Mouse (Mus musculus) large intestine, adult 2 months (tissue): Measurements from ENCODE around the gene Grik3. TPM values are rescaled to one million over a fixed set of nuclear protein-coding genes. Genes with fewer than 3 reads are reported as not detected.

Experiments used
- DNase-seq: peaks from one replicate; pipeline ENCODE4 v3.0.0-alpha.2; 2012; ENCODE audit warnings: low read depth, low spot score
- WGBS: fragments of 180-500 bp; shearing (Covaris S2); methylation state at CpG from one replicate; pipeline ENCODE4 v1.1.7; 2018; 5-methylcytosine and 5-hydroxymethylcytosine counted together
- polyA plus RNA-seq: library from polyadenylated mRNA; depleted of rRNA; stranded (reverse); fragments of >200 nt; gene quantifications from 2 replicates; pipeline ENCODE4 v1.2.3, GENCODE M21; 2012

Gene Grik3
- polyA plus RNA-seq, 1 experiment = 0.17 TPM

DNA sequence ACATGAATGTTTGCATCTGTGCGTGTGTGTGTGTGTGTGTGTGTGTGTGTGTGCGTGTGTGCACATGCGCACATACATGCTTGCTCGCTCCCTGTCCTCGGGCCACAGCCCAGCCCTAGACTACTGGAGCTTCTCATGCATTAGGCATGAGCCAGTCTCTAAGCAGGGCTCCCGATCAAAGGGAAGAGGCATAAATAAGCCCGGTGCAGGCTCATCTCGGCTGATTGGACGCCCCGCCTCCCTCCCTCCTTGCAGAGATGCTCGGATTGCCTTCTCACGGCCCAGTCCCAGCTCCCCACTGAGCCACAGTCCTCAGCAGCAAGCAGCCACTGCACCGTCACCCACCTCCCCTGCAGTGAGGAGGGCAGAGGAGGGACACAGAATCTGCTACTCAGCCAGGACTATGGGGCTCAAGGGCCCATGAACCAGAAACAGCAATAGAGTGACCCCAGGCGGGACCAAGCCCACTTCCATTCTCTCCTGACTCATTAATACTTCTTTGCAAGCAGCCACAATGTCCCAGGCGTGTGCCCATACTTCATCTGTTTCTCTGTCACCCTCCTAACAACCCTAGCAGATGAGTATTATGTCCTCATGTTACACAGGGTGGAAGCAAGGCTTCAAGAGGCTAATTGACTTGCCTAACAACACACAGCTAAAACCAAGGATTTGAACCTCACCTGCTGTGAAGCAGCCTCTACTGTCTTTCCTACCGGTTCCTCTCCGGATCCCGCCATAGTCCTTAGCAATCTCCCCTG is 205.9 kb downstream of the Grik3 start:
- DNase-seq = no peak
- 27% methylated on average over 18 of the region's 18 CpGs for WGBS

DNA sequence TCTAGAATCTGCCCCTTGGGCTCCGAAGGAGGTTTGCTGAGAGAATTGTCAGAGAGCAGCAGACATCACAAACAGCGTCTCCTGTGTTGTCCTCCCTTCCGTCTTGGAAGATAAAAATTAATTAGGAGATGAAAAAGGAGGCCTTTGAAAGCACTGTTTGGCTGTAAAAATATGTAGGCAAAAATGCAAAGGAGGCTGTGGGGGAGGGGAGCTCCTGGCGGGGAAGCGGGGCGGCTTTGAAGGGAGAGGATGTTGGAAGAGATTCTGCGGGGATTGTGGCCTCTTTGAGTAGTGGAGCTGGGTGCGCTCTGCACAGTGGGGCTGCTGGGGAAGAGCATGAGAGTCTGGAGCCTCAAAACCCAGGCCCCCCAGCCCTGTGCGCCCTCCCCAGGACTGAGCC is 207.1 kb downstream of the Grik3 start:
- WGBS = 40% methylated on average over 9 of the region's 9 CpGs
- DNase-seq = no peak

DNA sequence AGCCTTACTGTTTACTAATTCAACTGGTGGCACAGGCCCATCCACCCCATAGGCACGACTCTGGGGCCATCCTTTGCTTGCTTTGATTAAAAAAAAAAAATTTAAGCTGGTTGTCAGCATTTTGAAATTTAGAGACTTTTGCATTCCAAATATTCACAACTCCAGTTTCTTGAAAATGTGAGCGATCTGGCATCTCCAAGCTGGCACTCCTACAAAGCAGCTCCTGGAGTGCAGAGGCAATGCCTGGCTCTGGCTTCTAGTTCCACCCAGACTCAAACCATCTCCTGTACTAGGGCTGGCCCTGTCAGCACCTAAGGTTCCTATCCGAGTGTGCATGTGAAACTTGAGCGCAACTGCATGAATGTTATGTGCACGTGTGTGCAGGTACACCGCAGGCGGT is 208.6 kb downstream of the Grik3 start:
- WGBS = 79% methylated on average over 7 of the region's 7 CpGs
- no peak for DNase-seq

DNA sequence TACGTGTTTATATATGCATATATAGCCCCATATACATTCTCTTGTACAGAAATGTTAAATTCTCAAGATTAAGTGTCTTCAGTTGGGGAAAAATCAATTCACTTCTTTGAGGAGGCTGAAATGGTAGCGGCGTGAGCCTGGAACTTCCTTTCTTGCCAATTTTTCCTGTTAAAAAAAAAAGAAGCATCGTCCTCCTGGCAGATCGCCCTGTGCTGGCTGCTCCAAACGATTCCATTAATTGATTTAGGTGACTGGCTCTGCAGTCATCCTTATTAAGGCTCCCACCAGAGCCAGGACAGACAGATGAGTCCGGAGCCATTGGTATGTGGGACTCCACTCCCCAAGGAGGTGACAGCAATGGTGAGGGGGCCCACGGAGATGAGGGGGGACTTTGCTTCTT is 209.8 kb downstream of the Grik3 start:
- WGBS = 58% methylated on average over 8 of the region's 8 CpGs
- no peak for DNase-seq

DNA sequence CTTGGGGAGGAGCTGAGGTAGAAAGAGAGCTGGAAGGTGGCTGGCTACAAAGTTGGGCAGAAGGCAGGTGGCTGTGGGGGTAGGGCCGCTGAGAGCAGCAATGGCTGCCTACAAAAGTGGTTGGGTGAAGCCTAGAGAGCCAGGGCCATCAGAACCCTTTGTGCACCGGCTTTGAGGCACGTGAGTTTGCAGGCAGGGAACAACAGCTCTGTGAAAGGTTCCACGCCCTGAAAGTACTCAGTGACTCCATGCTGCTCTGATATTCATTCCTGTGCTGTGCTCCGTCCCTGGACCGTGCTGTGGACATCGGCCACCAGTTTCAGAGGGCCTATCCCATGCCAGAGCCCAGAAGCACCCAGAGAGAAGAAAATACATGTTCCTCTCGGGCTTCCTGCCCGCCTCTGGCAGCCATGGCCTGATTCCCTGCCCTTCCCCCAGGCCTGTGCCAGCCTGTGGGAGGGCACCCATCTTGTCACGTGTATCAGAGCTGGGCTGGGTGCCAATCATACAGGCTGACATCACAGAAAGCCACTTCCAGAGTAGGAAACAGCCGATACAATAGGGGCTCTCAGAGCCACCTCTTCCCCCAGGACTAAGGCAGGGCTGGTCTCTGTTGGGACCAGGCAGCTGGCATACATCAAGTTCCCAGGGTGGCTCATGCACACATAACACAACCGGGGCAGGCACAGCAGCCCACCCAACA is 212.3 kb downstream of the Grik3 start:
- DNase-seq = peak; percentile 11
- WGBS = 41% methylated on average over 12 of the region's 12 CpGs

DNA sequence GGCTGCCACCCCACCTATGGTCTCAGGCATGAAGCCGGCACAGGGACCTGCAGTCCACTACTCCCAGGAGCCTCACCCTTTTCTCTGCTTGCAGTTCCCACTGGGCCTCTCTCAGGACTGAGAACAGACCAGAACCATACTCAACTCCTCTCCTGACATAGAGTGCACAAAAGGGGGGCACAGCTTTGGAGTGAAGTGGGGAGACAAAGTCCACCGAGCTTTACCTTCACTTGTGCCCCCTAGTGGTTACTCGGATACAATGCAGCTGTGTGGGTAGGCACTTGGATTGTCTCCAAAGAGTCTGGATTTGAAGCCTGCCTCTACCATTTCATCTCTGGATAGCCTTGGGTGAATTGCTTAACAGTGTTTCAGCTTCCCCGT is 212.8 kb downstream of the Grik3 start:
- DNase-seq = no peak
- 36% methylated on average over 4 of the region's 4 CpGs for WGBS

DNA sequence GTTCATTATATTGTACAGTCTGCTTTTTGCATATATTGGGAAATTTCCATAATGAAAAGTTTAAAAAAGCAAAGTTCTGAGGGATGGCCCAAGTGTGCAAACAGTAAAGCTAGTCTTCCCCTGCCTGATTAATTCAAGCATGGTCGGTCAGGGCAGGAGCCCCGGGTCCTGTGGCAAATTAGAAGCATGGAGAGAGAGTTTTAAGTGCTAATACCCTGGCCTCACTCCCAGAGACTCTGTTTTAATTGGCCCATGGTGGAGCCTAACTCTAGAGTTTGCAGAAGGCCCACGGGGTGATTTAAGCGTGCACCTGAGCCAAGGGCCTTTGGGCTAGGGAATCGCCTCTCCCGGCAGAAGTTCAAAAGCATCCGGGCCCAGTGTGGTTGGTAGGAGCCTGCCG is 215.2 kb downstream of the Grik3 start:
- DNase-seq = no peak
- 80% methylated on average over 8 of the region's 8 CpGs for WGBS

DNA sequence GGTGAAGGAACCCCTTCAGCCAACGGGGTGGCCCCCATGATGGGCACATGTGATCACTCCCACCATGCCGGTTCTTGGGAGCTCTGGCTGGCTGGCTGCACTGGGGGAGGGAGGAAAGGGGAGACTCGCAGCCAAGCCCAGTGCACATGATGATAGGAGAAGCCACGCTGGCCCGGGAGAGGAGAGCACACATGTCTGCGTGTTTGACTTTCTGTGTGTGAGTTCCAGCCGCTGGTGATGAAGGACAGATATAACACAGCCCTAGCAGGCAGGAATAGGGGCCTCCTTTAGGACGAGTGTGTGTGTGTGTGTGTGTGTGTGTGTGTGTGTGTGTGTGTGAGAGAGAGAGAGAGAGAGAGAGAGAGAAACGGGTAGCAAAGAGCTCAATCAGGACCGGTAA is 219.2 kb downstream of the Grik3 start:
- DNase-seq = no peak
- WGBS = 68% methylated on average over 10 of the region's 10 CpGs

DNA sequence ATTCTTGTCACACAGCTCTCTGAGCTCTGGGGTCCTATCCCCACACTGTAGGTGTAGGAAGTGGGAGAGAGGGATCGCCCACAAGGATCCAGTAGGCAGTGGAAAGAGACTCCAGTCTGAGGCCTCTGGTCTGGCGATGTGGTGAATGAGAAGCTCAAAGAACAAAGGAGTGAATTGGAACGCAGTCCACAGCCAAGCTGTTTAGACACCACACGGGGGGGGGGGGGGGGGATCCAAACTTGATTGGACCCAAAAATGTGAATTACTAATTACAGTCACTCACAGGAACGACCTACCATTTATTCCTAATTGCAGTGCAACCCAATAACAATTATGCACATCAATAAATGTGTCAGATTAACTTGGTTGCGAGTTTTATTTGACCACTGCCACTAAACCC is 227.4 kb downstream of the Grik3 start:
- DNase-seq = no peak
- WGBS = 35% methylated on average over 6 of the region's 6 CpGs

DNA sequence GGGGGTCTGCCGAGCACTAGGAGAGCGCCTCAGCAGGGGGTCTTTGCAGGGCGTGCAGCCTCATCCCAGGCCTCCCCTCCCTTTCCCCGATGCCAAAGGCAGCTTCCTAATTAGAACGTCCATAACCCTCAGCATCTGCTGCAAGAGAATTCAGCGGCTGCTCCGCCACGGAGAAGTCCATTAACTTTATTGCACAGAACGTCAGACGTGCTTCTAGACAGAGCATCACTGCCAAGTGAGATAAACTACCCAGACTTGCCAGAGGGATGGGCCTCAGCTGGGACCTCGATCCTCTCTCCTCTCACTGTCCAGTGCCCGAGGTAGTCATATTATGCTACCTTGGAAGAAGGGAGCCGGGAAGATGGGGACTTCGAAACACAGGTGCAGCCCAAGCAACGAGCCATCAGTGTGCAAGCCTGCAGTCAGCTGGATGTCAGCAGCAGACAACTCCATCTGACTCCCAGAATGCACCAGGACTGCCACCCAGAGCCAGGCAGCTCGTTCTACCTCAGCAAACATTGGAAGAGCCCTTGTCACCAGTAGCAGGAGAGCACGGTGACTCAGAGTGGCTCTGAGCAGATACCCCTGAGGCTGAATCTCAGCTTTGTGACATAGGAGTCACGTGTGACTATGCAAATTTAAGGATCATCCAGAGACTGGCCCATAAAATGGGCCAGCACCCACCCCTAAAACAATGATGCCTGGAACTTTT is 228.1 kb downstream of the Grik3 start:
- no peak for DNase-seq
- WGBS = 18% methylated on average over 18 of the region's 18 CpGs

DNA sequence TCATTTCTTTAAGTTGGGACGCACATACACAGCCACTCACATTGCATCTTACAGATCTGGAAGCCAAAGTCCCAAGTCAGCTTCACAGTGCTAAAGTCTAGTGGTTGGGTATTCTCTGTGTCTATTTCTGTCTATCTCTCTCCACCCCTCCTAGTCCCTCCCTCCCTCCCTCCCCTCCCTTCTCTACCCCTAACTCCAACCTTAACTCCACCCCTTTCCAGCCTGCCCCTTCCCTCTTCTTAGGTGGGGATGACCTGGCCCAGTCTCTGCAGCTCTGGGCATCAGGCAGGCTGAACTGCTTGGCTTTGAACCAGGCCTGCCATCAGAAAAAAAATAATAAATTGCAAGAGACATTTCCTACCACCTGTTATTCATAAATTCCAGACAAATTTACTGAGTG is 235.7 kb downstream of the Grik3 start:
- WGBS = 85% methylated on average over 1 of the region's 1 CpGs
- no peak for DNase-seq

DNA sequence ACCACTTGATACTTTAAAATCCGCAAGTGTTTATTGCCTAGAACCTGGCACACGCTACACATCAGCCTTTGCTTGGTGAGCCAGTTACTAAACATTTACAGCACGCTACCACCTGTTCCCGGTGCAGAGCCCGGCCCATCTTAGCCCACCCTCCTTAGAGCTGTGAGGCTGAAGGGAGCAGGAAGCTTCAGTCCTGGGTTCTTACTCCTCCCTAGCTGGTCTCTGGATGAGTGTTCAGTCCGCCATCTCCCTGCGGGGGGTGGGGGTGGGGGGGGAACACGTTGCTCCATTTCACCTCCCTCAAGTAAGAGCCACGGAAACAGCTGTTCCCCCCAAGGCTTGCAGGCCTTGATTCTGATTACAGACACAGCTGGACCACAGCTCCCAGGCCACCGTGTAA is 236.5 kb downstream of the Grik3 start:
- 10% methylated on average over 10 of the region's 10 CpGs for WGBS
- DNase-seq = no peak

DNA sequence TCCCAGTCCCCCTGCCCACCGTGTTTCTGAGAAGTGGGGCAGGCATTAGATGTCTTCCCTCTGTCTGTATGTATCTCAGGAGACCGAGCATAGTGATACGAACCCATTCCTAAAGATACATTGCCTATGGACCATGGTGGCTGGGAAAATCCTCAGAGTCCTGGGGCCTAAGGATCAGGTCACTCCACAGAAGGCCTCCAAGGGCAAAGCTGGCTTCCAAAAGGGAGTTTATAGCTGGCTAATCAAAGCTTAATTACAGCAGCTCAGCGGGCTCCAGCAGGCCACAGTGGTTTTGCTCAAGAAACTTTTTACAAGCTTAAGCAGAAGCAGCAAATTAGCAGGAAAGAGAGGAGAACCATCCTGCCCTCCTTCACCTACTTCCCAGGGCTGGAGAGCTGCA is 237.1 kb downstream of the Grik3 start:
- no peak for DNase-seq
- 12% methylated on average over 4 of the region's 4 CpGs for WGBS

DNA sequence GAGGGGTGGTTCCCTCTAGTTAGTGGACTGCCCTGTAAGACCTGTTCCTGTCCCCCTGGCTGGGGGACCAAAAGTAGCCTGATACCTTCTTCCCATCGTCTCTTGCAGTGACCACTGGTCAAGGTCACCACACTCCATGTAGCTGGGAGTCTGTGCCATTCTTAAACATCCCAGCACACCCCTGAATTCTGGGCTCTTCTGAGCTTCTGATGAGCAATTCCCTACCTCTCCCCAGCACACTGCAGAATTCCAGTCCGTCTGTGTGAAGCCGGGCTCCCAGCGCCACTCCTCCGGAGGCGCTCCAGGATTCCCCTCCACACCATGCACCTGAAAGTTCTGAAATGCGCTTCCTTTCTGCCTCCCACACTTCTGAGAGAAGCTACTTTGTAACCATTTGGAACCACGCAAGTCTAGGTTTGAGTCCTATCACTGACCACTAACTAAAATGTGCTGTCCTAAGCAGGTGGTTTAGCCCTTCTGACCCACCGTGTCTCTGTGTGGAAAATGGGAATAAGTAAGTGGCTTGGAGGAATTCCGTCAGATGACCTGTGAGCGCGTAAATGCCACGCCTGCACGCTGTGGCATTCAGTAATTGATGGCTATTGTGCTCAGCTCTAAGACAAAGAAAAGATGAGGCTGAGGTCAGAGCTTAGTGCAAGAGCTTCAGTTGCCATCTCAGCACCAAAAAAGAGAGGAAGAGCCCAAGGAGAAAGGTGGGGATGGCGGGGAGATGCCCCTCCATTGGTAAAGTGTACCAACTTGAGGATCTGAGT is 237.8 kb downstream of the Grik3 start:
- WGBS = 11% methylated on average over 15 of the region's 15 CpGs
- no peak for DNase-seq

DNA sequence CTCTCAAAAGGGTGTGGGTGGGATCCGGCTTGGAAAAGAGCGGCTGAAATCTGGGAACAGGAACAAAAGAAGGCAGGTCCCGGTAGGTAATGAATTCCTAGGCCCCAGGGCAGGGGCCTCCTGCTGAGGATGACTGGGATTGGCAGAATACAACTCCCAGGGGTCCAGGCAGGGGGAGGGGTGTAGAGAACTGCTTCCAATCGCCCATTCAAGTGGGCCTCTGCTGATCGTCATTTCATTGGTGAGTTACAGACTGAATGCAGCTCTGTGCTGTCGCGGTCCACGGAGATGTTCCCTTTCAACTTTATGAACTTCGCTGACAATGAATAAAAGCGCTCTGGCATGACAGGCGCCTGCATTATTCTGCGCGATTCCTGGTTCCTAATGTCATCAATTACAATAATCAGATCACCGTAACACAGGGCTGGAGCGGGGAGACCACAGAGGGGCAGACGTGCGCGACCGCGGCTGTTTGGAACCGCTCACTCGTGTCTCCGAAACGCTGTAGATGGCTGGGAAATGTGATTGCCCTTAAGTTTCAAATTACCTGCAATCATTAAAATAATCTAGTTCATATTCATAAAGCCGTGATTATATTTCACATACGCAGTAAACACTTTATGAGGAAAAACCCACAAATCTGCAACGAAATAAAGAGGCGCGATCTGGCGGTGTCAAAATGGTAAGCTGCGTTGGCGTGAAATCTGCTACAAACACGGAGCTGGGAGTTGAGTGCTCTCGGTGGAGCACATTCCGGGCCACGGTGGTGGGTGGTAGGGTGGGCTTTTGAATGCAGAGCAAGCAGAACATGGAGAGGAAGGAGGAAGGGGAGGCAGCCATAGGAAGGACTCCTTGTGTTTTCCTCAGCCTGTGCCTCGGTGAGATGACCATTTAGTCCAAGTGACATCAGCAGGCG is 239.1 kb downstream of the Grik3 start:
- WGBS = 7% methylated on average over 38 of the region's 38 CpGs
- no peak for DNase-seq

DNA sequence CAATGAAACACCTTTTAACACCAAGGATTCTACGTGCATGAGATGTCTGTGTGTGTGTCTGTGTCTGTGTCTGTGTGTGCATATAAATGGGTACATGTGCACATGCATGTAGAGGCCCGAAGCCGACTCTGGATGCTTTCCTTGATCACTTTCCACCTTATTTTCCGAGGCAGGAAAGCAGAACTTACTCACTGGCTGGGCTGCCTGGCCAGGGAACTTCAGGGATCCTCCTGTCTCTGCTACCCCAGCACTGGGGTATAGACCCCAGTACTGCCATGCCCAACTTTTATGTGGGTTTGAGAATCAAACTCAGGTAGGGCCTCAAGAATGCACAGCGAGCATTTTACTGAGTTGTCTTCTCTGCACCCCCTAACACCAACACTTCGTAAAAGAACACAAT is 240.3 kb downstream of the Grik3 start:
- WGBS = 73% methylated on average over 6 of the region's 6 CpGs
- no peak for DNase-seq

DNA sequence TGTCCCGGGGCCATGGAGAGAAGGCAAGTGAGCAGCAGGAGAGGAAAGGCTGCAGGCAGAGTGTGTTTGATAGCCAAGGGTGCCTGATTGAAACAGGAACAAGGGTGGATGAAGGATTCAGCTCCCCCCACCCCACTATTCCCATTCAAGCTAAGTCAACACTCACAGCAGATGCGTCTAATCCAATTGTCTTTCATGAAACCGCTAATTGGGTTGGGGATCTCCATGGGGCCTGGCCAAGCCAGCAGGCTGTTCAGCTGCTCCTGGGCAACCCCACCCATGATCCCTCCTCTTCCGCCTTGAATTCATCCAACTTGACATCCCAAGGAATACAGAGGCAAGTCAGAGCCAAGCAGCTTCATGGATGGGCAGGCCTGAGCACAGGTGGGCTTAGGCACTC is 246.3 kb downstream of the Grik3 start:
- WGBS = 38% methylated on average over 4 of the region's 4 CpGs
- DNase-seq = no peak

DNA sequence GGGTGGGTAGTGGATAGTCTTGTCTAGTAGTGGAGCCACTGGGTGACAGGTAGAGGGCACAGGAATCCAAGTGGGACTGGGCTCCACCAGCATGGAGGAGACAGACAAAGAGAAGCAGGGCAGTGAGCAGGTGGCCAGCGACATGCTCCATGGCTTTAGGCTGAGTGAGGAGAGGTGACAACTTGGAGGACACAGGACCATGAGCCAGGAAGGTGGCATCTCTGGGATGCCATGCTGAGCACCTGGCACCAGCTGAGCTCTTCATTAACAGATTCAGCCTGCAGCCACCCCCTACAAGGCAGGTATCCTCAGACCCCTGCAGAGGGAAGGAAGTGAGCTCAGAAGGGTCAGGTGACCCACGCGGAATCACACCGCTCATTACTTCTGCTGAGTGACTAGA is 248.3 kb downstream of the Grik3 start:
- no peak for DNase-seq
- 75% methylated on average over 4 of the region's 4 CpGs for WGBS

DNA sequence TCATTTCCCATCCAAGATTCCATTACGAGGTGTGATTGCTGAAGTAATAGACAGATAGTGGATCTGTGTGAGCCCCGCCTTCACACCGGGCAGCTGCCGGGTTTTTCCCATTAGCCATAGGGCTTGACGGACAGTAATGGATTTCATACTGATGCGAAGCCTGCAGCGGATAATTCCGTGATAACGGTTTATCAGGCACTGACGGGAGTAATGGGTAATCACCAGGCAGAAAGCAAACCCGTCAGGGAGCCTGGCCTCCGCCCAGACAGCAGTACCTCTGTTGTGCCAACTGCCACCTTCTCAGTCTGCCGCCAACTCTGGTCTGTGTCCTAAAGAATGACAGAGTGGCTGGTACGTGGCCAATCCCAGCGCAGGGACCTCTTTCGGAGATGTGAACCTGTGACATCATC is 251.7 kb downstream of the Grik3 start:
- 83% methylated on average over 16 of the region's 16 CpGs for WGBS
- no peak for DNase-seq
